Mouse (Mus musculus): Measurements from ENCODE around the gene Fbxo27. TPM values are rescaled to one million over a fixed set of nuclear protein-coding genes. Genes with fewer than 3 reads are reported as not detected.

The Fbxo27 gene
- total and polyA plus RNA-seq, 3 experiments, result not detected

- ATAC-seq (ENCODE audit: extremely low read depth, insufficient number of reproducible peaks, low FRiP score, poor library complexity, severe bottlenecking), result no peak
- Histone ChIP-seq H3K36me3 (replicated peaks) (no peaks in the 10 kb centered on the region), H3K27me3 (ENCODE audit: insufficient read depth, low read length) (no peaks in the 10 kb centered on the region; the same call in 1 of the 2 replicates), H3K4me1 (ENCODE audit: insufficient read depth, low read depth, low read length) (no peaks in the 10 kb centered on the region), H3K4me3 (ENCODE audit: low read depth, low read length) (no peak overlapping the region), H3K9me3 (replicated peaks) (peaks cover 4% of the 10 kb centered on the region)
- no peak for DNase-seq (ENCODE audit: low spot score)
- no peak for TF ChIP-seq POLR2AphosphoS5 (IDR thresholded peaks at IDR 0.05; ENCODE audit: insufficient replicate concordance, low read depth, low read length)
- TF ChIP-seq TAL1 (conservative IDR thresholded peaks at IDR 0.05; ENCODE audit: low read depth, low read length), result no peak
- no peak for TF ChIP-seq GATA1 (IDR thresholded peaks at IDR 0.05; ENCODE audit: borderline replicate concordance, low read length)
Measured at GRCm38 (mm10) chr7:28720753-28721537, 28.3 kb downstream of the Fbxo27 start.

DNA sequence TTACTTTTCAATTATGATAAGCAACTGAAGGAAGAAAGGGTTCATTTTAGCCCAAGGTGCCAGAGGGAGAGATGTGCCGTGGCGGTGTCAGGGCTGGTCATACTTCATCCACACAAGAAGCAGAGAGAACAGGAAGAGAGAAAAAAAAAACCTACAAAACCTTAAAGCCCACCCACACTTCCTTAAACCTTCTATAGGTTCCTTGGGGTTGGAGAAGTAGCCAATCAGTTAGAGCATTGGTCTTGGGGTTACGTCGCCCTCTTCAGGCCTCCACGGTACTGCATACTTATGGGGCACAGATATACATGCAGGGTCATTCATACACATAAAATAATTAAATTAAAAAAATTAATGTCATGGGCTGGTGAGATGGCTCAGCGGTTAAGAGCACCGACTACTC, 29.4 kb downstream of the Fbxo27 start:
- Histone ChIP-seq H3K27me3 (ENCODE audit: insufficient read depth, low read length) (no peaks in the 10 kb centered on the region), H3K9me3 (replicated peaks) (peaks cover 4% of the 10 kb centered on the region), H3K36me3 (replicated peaks) (no peaks in the 10 kb centered on the region), H3K4me1 (ENCODE audit: insufficient read depth, low read depth, low read length) (no peaks in the 10 kb centered on the region), H3K4me3 (ENCODE audit: low read depth, low read length) (no peak overlapping the region)
- TF ChIP-seq TAL1 (conservative IDR thresholded peaks at IDR 0.05; ENCODE audit: low read depth, low read length) (no peak), GATA1 (IDR thresholded peaks at IDR 0.05; ENCODE audit: borderline replicate concordance, low read length) (no peak), CTCF (IDR thresholded peaks at IDR 0.05; ENCODE audit: low read depth, low read length) (no peak), POLR2AphosphoS5 (IDR thresholded peaks at IDR 0.05; ENCODE audit: insufficient replicate concordance, low read depth, low read length) (no peak), GATA2 (IDR thresholded peaks at IDR 0.05; ENCODE audit: borderline replicate concordance, low read depth, low read length) (no peak)
- DNase-seq (ENCODE audit: low spot score), result no peak
- no peak for ATAC-seq (ENCODE audit: extremely low read depth, insufficient number of reproducible peaks, low FRiP score, poor library complexity, severe bottlenecking)

GRCm38 (mm10) chr7:28724613-28725012, 32.0 kb downstream of the Fbxo27 start:
- H3K4me3 ChIP-seq (ENCODE audit: low read depth, low read length), result no peak overlapping the region
- H3K27me3 ChIP-seq (ENCODE audit: insufficient read depth, low read length), result peaks cover 7% of the 10 kb centered on the region; the same call in 1 of the 2 replicates
- DNase-seq (ENCODE audit: low spot score), result no peak
- no peak for TF ChIP-seq TAL1 (conservative IDR thresholded peaks at IDR 0.05; ENCODE audit: low read depth, low read length)
- no peak for TF ChIP-seq CTCF (IDR thresholded peaks at IDR 0.05; ENCODE audit: low read depth, low read length)
- no peak for TF ChIP-seq GATA1 (IDR thresholded peaks at IDR 0.05; ENCODE audit: borderline replicate concordance, low read length)
- TF ChIP-seq GATA2 (IDR thresholded peaks at IDR 0.05; ENCODE audit: borderline replicate concordance, low read depth, low read length), result no peak
- TF ChIP-seq POLR2AphosphoS5 (IDR thresholded peaks at IDR 0.05; ENCODE audit: insufficient replicate concordance, low read depth, low read length), result no peak
- peaks cover 4% of the 10 kb centered on the region for H3K9me3 ChIP-seq (replicated peaks)
- H3K36me3 ChIP-seq (replicated peaks), result no peaks in the 10 kb centered on the region
- no peak for ATAC-seq (ENCODE audit: extremely low read depth, insufficient number of reproducible peaks, low FRiP score, poor library complexity, severe bottlenecking)
- no peaks in the 10 kb centered on the region for H3K4me1 ChIP-seq (ENCODE audit: insufficient read depth, low read depth, low read length)

DNA sequence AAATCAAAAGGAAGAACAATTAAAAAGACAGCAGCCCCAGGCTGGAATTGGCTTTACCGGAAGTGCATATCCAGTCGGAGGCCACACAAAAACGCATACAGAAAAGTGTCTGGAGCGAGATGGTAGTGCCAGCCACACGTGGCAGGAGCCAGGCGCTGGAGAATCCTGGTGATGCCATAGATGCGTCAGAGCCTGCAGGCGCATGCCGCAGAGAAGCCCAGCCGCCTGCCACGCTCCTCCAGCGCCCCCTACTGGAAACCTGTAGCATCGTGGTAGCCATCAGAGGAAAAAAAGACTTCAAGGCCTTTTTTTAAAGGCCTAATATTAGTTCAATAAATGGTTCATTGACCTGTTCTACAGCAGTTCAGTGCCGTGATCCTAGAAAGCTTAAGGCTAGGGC, 34.0 kb downstream of the Fbxo27 start:
- Histone ChIP-seq H3K4me1 (ENCODE audit: insufficient read depth, low read depth, low read length) (no peaks in the 10 kb centered on the region), H3K36me3 (replicated peaks) (no peaks in the 10 kb centered on the region), H3K27me3 (ENCODE audit: insufficient read depth, low read length) (peaks cover 7% of the 10 kb centered on the region; the same call in 1 of the 2 replicates), H3K4me3 (ENCODE audit: low read depth, low read length) (no peak overlapping the region), H3K9me3 (replicated peaks) (peaks cover 4% of the 10 kb centered on the region)
- TF ChIP-seq TAL1 (conservative IDR thresholded peaks at IDR 0.05; ENCODE audit: low read depth, low read length), result no peak
- TF ChIP-seq POLR2AphosphoS5 (IDR thresholded peaks at IDR 0.05; ENCODE audit: insufficient replicate concordance, low read depth, low read length), result no peak
- TF ChIP-seq GATA1 (IDR thresholded peaks at IDR 0.05; ENCODE audit: borderline replicate concordance, low read length), result no peak
- no peak for TF ChIP-seq GATA2 (IDR thresholded peaks at IDR 0.05; ENCODE audit: borderline replicate concordance, low read depth, low read length)
- TF ChIP-seq CTCF (IDR thresholded peaks at IDR 0.05; ENCODE audit: low read depth, low read length), result no peak
- ATAC-seq (ENCODE audit: extremely low read depth, insufficient number of reproducible peaks, low FRiP score, poor library complexity, severe bottlenecking) (no peak), DNase-seq (ENCODE audit: low spot score) (no peak)

- peaks cover 7% of the 10 kb centered on the region; the same call in 1 of the 2 replicates for H3K27me3 ChIP-seq (ENCODE audit: insufficient read depth, low read length)
- no peaks in the 10 kb centered on the region for H3K4me1 ChIP-seq (ENCODE audit: insufficient read depth, low read depth, low read length)
- DNase-seq (ENCODE audit: low spot score) (no peak), ATAC-seq (ENCODE audit: extremely low read depth, insufficient number of reproducible peaks, low FRiP score, poor library complexity, severe bottlenecking) (no peak)
- TF ChIP-seq CTCF (IDR thresholded peaks at IDR 0.05; ENCODE audit: low read depth, low read length) (no peak), POLR2AphosphoS5 (IDR thresholded peaks at IDR 0.05; ENCODE audit: insufficient replicate concordance, low read depth, low read length) (no peak), GATA2 (IDR thresholded peaks at IDR 0.05; ENCODE audit: borderline replicate concordance, low read depth, low read length) (no peak), TAL1 (conservative IDR thresholded peaks at IDR 0.05; ENCODE audit: low read depth, low read length) (no peak), GATA1 (IDR thresholded peaks at IDR 0.05; ENCODE audit: borderline replicate concordance, low read length) (no peak)
- no peaks in the 10 kb centered on the region for H3K36me3 ChIP-seq (replicated peaks)
- H3K4me3 ChIP-seq (ENCODE audit: low read depth, low read length), result no peak overlapping the region
- peaks cover 11% of the 10 kb centered on the region for H3K9me3 ChIP-seq (replicated peaks)
Measured at GRCm38 (mm10) chr7:28727649-28728340, 35.1 kb downstream of the Fbxo27 start.
